Comparison of ENCODE assay signal across 15 mouse cellular contexts in genomic region chr5:30271599-30272281, GRCm38 (mm10). TPM values are rescaled to one million over a fixed set of nuclear protein-coding genes. Genes with fewer than 3 reads are reported as not detected.
DNase-seq lines count a peak whose midpoint lies in the region; ATAC-seq lines count a peak whose summit lies in the region.
"Had no signal": no experiment of that assay in that cellular context is flagged by ENCODE, and none has a peak within 500 bp of the region (broad histone marks: within the 10 kb centered on the region; RNA-seq: fewer than 3 reads in every experiment).

No protein-coding gene starts in this region.

- DNase-seq in brain, adult 2 months (ENCODE audit: low read depth, low spot score) = peak; percentile 19
- peak; percentile 33 for DNase-seq in heart, adult 8-10 months (ENCODE audit: low spot score)
- no peak for DNase-seq in left cerebral cortex, adult 18-20 months (ENCODE audit: low spot score in 2 of 2)
- DNase-seq in layer of hippocampus, adult 11-12 months (ENCODE audit: low spot score) = no peak
- DNase-seq: liver; retina, postnatal 1 day; thymus, postnatal 25 days had no signal

- no peak overlapping the region for H3K4me3 ChIP-seq in kidney, embryonic 15.5 days (replicated peaks)
- H3K4me3 ChIP-seq in kidney, embryonic 16.5 days (ENCODE audit: low read length) = no peak overlapping the region
- H3K4me3 ChIP-seq in stomach, embryonic 14.5 days (ENCODE audit: low read depth, low read length) = no peak overlapping the region
- H3K4me3 ChIP-seq: erythroblast, embryonic 14.5 days; layer of hippocampus, adult 2 months had no signal

- ATAC-seq in kidney, embryonic 15.5 days (replicated peaks; ENCODE audit: low FRiP score) = no peak
- no peak for ATAC-seq in kidney, embryonic 16.5 days (ENCODE audit: low FRiP score, low TSS enrichment)
- no peak for ATAC-seq in stomach, embryonic 14.5 days (ENCODE audit: insufficient number of reproducible peaks, insufficient read depth, low FRiP score, low read depth)
- ATAC-seq: midbrain, embryonic 16.5 days had no signal

- H3K9ac ChIP-seq in kidney, embryonic 15.5 days = no peak overlapping the region
- no peak overlapping the region for H3K9ac ChIP-seq in kidney, embryonic 16.5 days (replicated peaks; ENCODE audit: low read length)
- no peak overlapping the region for H3K9ac ChIP-seq in stomach, embryonic 14.5 days (replicated peaks; ENCODE audit: low read depth, low read length)

- H3K4me2 ChIP-seq in kidney, embryonic 15.5 days = no peak overlapping the region
- H3K4me2 ChIP-seq in kidney, embryonic 16.5 days (replicated peaks; ENCODE audit: low read depth, low read length) = no peak overlapping the region
- H3K4me2 ChIP-seq in stomach, embryonic 14.5 days (replicated peaks; ENCODE audit: low read depth, low read length) = no peak overlapping the region

- H3K27ac ChIP-seq in kidney, embryonic 15.5 days = 0 out of 2 replicates have a peak overlapping the region, but pooled peaks have one; percentile 13
- no peak overlapping the region for H3K27ac ChIP-seq in kidney, embryonic 16.5 days (ENCODE audit: low read length)
- H3K27ac ChIP-seq in stomach, embryonic 14.5 days (ENCODE audit: low read length) = peak overlapping the region; percentile 55; the same call in 1 of the 2 replicates

- H3K9me3 ChIP-seq in kidney, embryonic 15.5 days (replicated peaks) = no peaks in the 10 kb centered on the region
- H3K9me3 ChIP-seq in kidney, embryonic 16.5 days (ENCODE audit: low read length) = no peaks in the 10 kb centered on the region
- no peaks in the 10 kb centered on the region for H3K9me3 ChIP-seq in stomach, embryonic 14.5 days (ENCODE audit: control insufficient read depth, low read depth, low read length)
- H3K9me3 ChIP-seq: G1E had no signal

- 0 out of 2 replicates have a peak, but pooled peaks cover 3% of the 10 kb centered on the region for H3K4me1 ChIP-seq in kidney, embryonic 15.5 days
- H3K4me1 ChIP-seq in kidney, embryonic 16.5 days (ENCODE audit: insufficient read depth, low read length) = no peaks in the 10 kb centered on the region
- H3K4me1 ChIP-seq in stomach, embryonic 14.5 days (ENCODE audit: control insufficient read depth, insufficient read depth, low read length) = peaks cover 7% of the 10 kb centered on the region; the same call in 1 of the 2 replicates

- 79% methylated on average over 11 of the region's 11 CpGs for WGBS in kidney, embryonic 15.5 days
- WGBS in kidney, embryonic 16.5 days = 79% methylated on average over 11 of the region's 11 CpGs
- WGBS in stomach, embryonic 14.5 days = 80% methylated on average over 11 of the region's 11 CpGs

- peaks cover 11% of the 10 kb centered on the region for H3K36me3 ChIP-seq in kidney, embryonic 15.5 days
- peaks cover 6% of the 10 kb centered on the region; the same call in 1 of the 2 replicates for H3K36me3 ChIP-seq in kidney, embryonic 16.5 days (ENCODE audit: insufficient read depth, low read length)
- peaks cover 6% of the 10 kb centered on the region for H3K36me3 ChIP-seq in stomach, embryonic 14.5 days (ENCODE audit: control insufficient read depth, insufficient read depth, low read length)

- H3K27me3 ChIP-seq in kidney, embryonic 15.5 days = no peaks in the 10 kb centered on the region
- no peaks in the 10 kb centered on the region for H3K27me3 ChIP-seq in kidney, embryonic 16.5 days (ENCODE audit: insufficient read depth, low read length)
- H3K27me3 ChIP-seq in stomach, embryonic 14.5 days (ENCODE audit: control insufficient read depth, insufficient read depth, low read length) = no peaks in the 10 kb centered on the region

RNA-seq across cellular contexts. Expression of gene Drc1, which starts 9.4 kb away (rescaled TPM):
- 0.30 and 0.84 TPM in 2 replicates for polyA plus RNA-seq in kidney, embryonic 15.5 days (2015; fragmentation: Nextera tagmentation; extraction: Ambion mirVana)
- polyA plus RNA-seq in kidney, embryonic 16.5 days (2015; fragmentation: Nextera tagmentation; extraction: Ambion mirVana) = 0.16 and 0.49 TPM in 2 replicates
- total RNA-seq in heart, adult 8-10 months (2022) = not detected
- polyA plus RNA-seq in stomach, embryonic 14.5 days (2014; fragmentation: Nextera tagmentation; extraction: Ambion mirVana) = 0.60 and 0.64 TPM in 2 replicates
- 10 to 100 TPM; 11.6 to 13.6 TPM for total RNA-seq in left cerebral cortex, adult 18-20 months (2021)
- total RNA-seq: G1E had no signal
- polyA plus RNA-seq: erythroblast, embryonic 14.5 days; G1E; heart, embryonic 14.5 days had no signal

RNA-seq across cellular contexts. Expression of gene Selenoi, which starts 39.4 kb away (rescaled TPM):
- 14.0 and 14.3 TPM in 2 replicates for polyA plus RNA-seq in kidney, embryonic 15.5 days (2015; fragmentation: Nextera tagmentation; extraction: Ambion mirVana)
- 14.5 and 18.2 TPM in 2 replicates for polyA plus RNA-seq in kidney, embryonic 16.5 days (2015; fragmentation: Nextera tagmentation; extraction: Ambion mirVana)
- 10 to 100 TPM; 14.0 to 18.9 (median 16.1) TPM for total RNA-seq in heart, adult 8-10 months (2022)
- 23.9 and 24.4 TPM in 2 replicates for polyA plus RNA-seq in stomach, embryonic 14.5 days (2014; fragmentation: Nextera tagmentation; extraction: Ambion mirVana)
- 10 to 100 TPM; 48.4 to 49.5 TPM for total RNA-seq in left cerebral cortex, adult 18-20 months (2021)

Comparison
In these comparisons a context has a peak if more than half of its experiments do, and no peak if none do; other contexts are left out.
1. DNase-seq: peak in brain, adult 2 months (single experiment) and heart, adult 8-10 months (single experiment); none in left cerebral cortex, adult 18-20 months (0 of 2) and layer of hippocampus, adult 11-12 months (single experiment).